Mouse (Mus musculus): ENCODE data around the gene Synj2. TPM values are rescaled to one million over a fixed set of nuclear protein-coding genes. Genes with fewer than 3 reads are reported as not detected.

Gene Synj2
- polyA plus RNA-seq, 1 experiment from 2014 or later, result 2.2 TPM

DNA sequence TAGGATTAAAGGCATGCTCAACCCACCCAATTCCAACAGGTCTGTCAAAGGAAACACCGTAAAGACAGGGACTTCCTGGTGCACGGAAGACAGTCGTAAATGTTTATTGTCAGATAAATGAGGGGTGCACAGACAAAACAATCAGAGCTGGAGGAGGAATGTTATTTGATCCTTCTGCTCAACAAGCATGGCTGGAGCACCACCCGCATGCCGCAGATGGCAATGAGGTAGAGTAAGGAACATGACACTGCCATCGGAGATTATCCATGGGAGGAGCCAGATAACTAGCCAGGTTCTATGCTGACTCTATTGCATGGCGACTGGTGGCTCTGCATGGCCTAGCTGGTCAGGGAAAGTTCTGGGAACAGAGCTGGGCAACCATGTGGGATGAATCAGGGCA lies 132.3 kb downstream of the Synj2 start:
- 0 out of 2 replicates have a peak, but pooled peaks cover 6% of the 10 kb centered on the region for H3K36me3 ChIP-seq (ENCODE audit: control insufficient read depth, insufficient read depth, low read length)
- no peak overlapping the region for H3K4me2 ChIP-seq
- 82% methylated on average over 7 of the region's 7 CpGs for WGBS
- H3K27me3 ChIP-seq (replicated peaks; ENCODE audit: control insufficient read depth, insufficient read depth, low read length), result no peaks in the 10 kb centered on the region
- no peak for ATAC-seq (replicated peaks; ENCODE audit: low FRiP score)
- DNase-seq (ENCODE audit: low spot score), result no peak
- H3K27ac ChIP-seq (ENCODE audit: low read depth, low read length), result no peak overlapping the region
- H3K9ac ChIP-seq (ENCODE audit: low read depth, low read length), result no peak overlapping the region
- no peaks in the 10 kb centered on the region; the same call in 1 of the 2 replicates for H3K4me1 ChIP-seq (replicated peaks; ENCODE audit: control insufficient read depth, insufficient read depth, low read length)
- H3K9me3 ChIP-seq (ENCODE audit: control insufficient read depth, low read length), result no peaks in the 10 kb centered on the region
- H3K4me3 ChIP-seq (ENCODE audit: low read depth, low read length), result no peak overlapping the region

DNA sequence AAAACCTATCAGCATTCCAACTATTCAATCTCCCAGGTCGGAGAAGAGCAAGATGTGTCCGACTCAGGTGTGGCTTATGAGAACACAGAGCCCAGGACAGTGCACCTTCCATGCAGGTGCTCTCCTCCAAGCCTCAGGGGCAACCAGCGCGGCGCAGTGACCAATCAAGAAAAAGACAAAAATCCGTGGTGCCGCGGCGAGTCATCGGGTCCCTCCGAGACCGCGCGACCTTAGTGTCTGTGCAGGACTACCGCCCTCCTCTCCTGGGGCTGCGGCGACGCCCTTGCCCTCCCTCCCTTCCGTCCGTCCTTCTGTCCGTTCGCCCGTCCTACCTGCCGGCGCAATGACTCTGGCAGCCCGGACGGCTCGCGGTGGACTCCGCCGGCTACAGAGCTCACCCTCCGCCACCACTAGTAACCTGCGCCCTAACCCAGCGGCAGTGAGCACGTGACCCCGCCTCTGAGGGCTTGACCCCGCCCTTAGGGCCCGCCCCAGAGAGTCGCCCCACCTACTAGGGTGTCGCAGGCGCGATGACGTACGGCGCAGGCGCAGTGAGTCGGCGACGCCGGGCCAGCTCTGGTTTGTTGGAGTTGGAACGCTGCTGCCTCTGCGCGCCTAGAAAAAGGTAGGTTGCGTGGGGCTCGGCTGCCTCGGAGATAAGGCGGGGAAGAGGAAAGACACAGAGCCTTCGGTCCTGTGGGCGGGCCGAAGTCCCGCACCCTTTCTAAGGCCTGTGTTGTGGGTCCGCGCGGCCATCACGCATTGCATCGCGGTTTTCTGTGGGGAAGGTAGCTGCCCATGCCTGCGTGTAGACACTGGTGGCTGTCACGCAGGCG lies 138.4 kb downstream of the Synj2 start, which contains the start of the genes Serac1 and Gtf2h5:
TSS of gene Serac1 (minus strand) at position 455 of the 836 bp plus-strand sequence.
TSS of gene Gtf2h5 (plus strand) at position 500 of the 836 bp plus-strand sequence.
- peak within 1 kb of the TSS; percentile 65 for H3K4me3 ChIP-seq (ENCODE audit: low read depth, low read length)
- H3K9ac ChIP-seq (ENCODE audit: low read depth, low read length), result peak within 1 kb of the TSS; percentile 70
- ATAC-seq (replicated peaks; ENCODE audit: low FRiP score) (peak; percentile 100), DNase-seq (ENCODE audit: low spot score) (peak; percentile 98)
- WGBS, result under 1% methylated on average over 70 of the region's 70 CpGs
- H3K36me3 ChIP-seq (ENCODE audit: control insufficient read depth, insufficient read depth, low read length), result peaks cover 3% of the 10 kb centered on the region
- H3K4me1 ChIP-seq (replicated peaks; ENCODE audit: control insufficient read depth, insufficient read depth, low read length), result peaks cover 3% of the 10 kb centered on the region; the same call in 1 of the 2 replicates
- H3K4me2 ChIP-seq, result peak within 1 kb of the TSS; percentile 88
- peak within 1 kb of the TSS; percentile 67 for H3K27ac ChIP-seq (ENCODE audit: low read depth, low read length)
- no peaks in the 10 kb centered on the region for H3K27me3 ChIP-seq (replicated peaks; ENCODE audit: control insufficient read depth, insufficient read depth, low read length)
- no peaks in the 10 kb centered on the region for H3K9me3 ChIP-seq (ENCODE audit: control insufficient read depth, low read length)

DNA sequence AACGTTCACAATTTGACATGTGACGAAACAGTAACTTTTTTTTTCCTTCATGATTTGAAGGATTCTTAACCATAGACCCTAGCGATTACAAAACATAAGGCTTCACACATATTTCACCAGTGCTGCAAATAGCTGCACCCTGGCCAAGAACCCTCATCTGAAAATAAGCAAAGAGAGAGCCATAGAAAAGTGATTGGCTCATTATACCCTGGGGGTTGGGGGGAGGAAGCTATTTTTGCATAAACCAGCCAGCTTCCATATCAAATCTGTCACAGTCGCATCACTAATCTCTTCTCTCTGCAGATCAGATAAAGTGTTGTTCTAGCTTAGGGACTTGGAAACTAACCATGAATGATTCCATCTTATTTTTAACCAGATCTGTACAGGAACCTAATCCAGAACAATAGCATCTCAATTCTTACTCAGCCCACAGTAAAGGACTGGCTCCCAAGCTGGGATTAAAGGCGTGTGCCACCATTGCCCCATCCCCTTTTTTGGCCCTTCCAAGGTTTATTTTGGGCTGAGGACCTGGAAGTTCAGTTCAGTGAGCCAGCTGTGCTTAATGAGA lies 142.3 kb downstream of the Synj2 start:
- peaks cover 3% of the 10 kb centered on the region; the same call in 1 of the 2 replicates for H3K4me1 ChIP-seq (replicated peaks; ENCODE audit: control insufficient read depth, insufficient read depth, low read length)
- WGBS, result 87% methylated on average over 5 of the region's 5 CpGs
- H3K27me3 ChIP-seq (replicated peaks; ENCODE audit: control insufficient read depth, insufficient read depth, low read length), result no peaks in the 10 kb centered on the region
- no peak overlapping the region for H3K4me2 ChIP-seq
- no peaks in the 10 kb centered on the region for H3K9me3 ChIP-seq (ENCODE audit: control insufficient read depth, low read length)
- no peak overlapping the region for H3K4me3 ChIP-seq (ENCODE audit: low read depth, low read length)
- H3K27ac ChIP-seq (ENCODE audit: low read depth, low read length), result no peak overlapping the region
- peaks cover 6% of the 10 kb centered on the region for H3K36me3 ChIP-seq (ENCODE audit: control insufficient read depth, insufficient read depth, low read length)
- DNase-seq (ENCODE audit: low spot score) (no peak), ATAC-seq (replicated peaks; ENCODE audit: low FRiP score) (no peak)
- no peak overlapping the region for H3K9ac ChIP-seq (ENCODE audit: low read depth, low read length)

DNA sequence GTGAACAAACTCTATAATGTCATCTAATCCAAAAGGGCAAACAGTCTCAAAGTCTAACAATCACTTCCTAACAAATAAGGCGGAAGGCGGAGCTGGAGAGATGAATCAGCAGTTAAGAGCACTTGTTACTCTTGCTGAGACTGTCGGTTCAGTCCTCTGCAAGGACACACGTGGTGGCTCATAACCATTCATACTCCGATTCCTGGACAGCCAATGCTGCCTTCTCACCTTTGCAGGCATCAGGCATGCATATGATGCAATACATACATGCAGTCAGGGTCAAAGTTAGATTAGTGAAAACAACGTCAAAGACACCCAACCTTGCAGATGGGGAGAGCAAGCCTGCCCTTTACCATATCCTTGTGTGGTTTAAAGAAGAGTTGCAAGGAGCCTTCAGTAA lies 150.5 kb downstream of the Synj2 start:
- no peak for ATAC-seq (replicated peaks; ENCODE audit: low FRiP score)
- 87% methylated on average over 6 of the region's 6 CpGs for WGBS
- H3K36me3 ChIP-seq (ENCODE audit: control insufficient read depth, insufficient read depth, low read length), result no peaks in the 10 kb centered on the region

More for the DNA sequence above, 150.5 kb downstream of the Synj2 start:
- Histone ChIP-seq H3K4me2 (no peak overlapping the region), H3K9me3 (ENCODE audit: control insufficient read depth, low read length) (no peaks in the 10 kb centered on the region), H3K4me1 (replicated peaks; ENCODE audit: control insufficient read depth, insufficient read depth, low read length) (no peaks in the 10 kb centered on the region), H3K27me3 (replicated peaks; ENCODE audit: control insufficient read depth, insufficient read depth, low read length) (no peaks in the 10 kb centered on the region), H3K4me3 (ENCODE audit: low read depth, low read length) (no peak overlapping the region), H3K27ac (ENCODE audit: low read depth, low read length) (no peak overlapping the region), H3K9ac (ENCODE audit: low read depth, low read length) (no peak overlapping the region)
- no peak for DNase-seq (ENCODE audit: low spot score)

Other genes with a start within 250 kb of the Synj2 start
- 31.2 and 35.4 TPM in 2 replicates for gene Snx9, start 100.0 kb upstream of the Synj2 start, polyA plus RNA-seq (2014; fragmentation: Nextera tagmentation; extraction: Ambion mirVana)
- gene Serac1, start 138.5 kb downstream of the Synj2 start, polyA plus RNA-seq (2014; fragmentation: Nextera tagmentation; extraction: Ambion mirVana), result 4.2 and 4.6 TPM in 2 replicates
- 145 and 152 TPM in 2 replicates for gene Gtf2h5, start 138.5 kb downstream of the Synj2 start, polyA plus RNA-seq (2014; fragmentation: Nextera tagmentation; extraction: Ambion mirVana)
- 54.6 and 71.9 TPM in 2 replicates for gene Tulp4, start 165.2 kb downstream of the Synj2 start, polyA plus RNA-seq (2014; fragmentation: Nextera tagmentation; extraction: Ambion mirVana)

Data from liver, embryonic 11.5 days (tissue).